Mouse (Mus musculus) G1E (cell line): Measurements from ENCODE around the gene Rprd1b.

Experiments used
- CTCF ChIP-seq: IDR thresholded peaks from 2 replicates; pipeline ENCODE4 v1.5.1; 2012; ENCODE audit warnings: low read depth, low read length, inconsistent platforms, mixed read lengths
- GATA1 ChIP-seq: IDR thresholded peaks from 2 replicates; pipeline ENCODE4 v1.6.1; 2012; ENCODE audit warnings: borderline replicate concordance, low read length, inconsistent platforms, mixed read lengths
- TAL1 ChIP-seq: conservative IDR thresholded peaks from 2 replicates; pipeline ENCODE4 v1.6.1; 2012; ENCODE audit warnings: low read depth, low read length, inconsistent platforms, mixed read lengths

GRCm38 (mm10) chr2:158144263-158144662 lies 116.0 kb downstream of the Rprd1b start:
- TF ChIP-seq TAL1 (no peak), CTCF (no peak), GATA1 (no peak)
